Mouse (Mus musculus) heart, embryonic 14.5 days (tissue): Measurements from ENCODE around the gene Rbbp4. TPM values are rescaled to one million over a fixed set of nuclear protein-coding genes. Genes with fewer than 3 reads are reported as not detected.

Source experiments
- microRNA-seq: library from miRNA; unstranded; fragments of <30 nt; microRNA quantifications from one replicate; pipeline ENCODE4, GENCODE M21; 2016
- polyA plus RNA-seq: library from polyadenylated mRNA; unstranded; fragments of >200 nt; fragmentation: Nextera tagmentation; extraction: Ambion mirVana; gene quantifications from 2 replicates; pipeline ENCODE4 v1.2.1, GENCODE M21; 2014

The Rbbp4 gene
- polyA plus RNA-seq, 1 experiment from 2014 or later, result 263 TPM

Small RNAs within 50 kb of the gene (microRNA-seq; reads per million reads assigned to microRNA genes)
- gene Gm22994, result not detected

Other genes with a start within 250 kb of the Rbbp4 start
- not detected in 2 replicates for gene Tmem54, start 229.8 kb downstream of the Rbbp4 start, polyA plus RNA-seq
- gene Hpca, start 213.3 kb downstream of the Rbbp4 start, polyA plus RNA-seq, result 0.31 and 0.47 TPM in 2 replicates
- 11.9 and 13.7 TPM in 2 replicates for gene Fndc5, start 198.4 kb downstream of the Rbbp4 start, polyA plus RNA-seq
- 13.7 and 15.7 TPM in 2 replicates for gene S100pbp, start 145.6 kb downstream of the Rbbp4 start, polyA plus RNA-seq
- 46.3 and 51.2 TPM in 2 replicates for gene Yars, start 145.6 kb downstream of the Rbbp4 start, polyA plus RNA-seq
- gene C77080, start 74.0 kb downstream of the Rbbp4 start, polyA plus RNA-seq, result 1.3 and 1.4 TPM in 2 replicates
- gene Sync, start 47.8 kb downstream of the Rbbp4 start, polyA plus RNA-seq, result 1.6 and 1.8 TPM in 2 replicates
- 45.5 and 48.1 TPM in 2 replicates for gene Zbtb8os, start 325 bp upstream of the Rbbp4 start, polyA plus RNA-seq
- 9.0 TPM in 2 replicates for gene Zbtb8a, start 42.7 kb upstream of the Rbbp4 start, polyA plus RNA-seq
- 5.0 and 5.6 TPM in 2 replicates for gene Zbtb8b, start 105.5 kb upstream of the Rbbp4 start, polyA plus RNA-seq
- gene Bsdc1, start 126.2 kb upstream of the Rbbp4 start, polyA plus RNA-seq, result 23.2 and 25.5 TPM in 2 replicates
- not detected in 2 replicates for gene Tssk3, start 155.7 kb upstream of the Rbbp4 start, polyA plus RNA-seq
- not detected in 2 replicates for gene Fam229a, start 155.8 kb upstream of the Rbbp4 start, polyA plus RNA-seq
- 301 and 313 TPM in 2 replicates for gene Marcksl1, start 178.2 kb upstream of the Rbbp4 start, polyA plus RNA-seq
- gene Hdac1, start 207.3 kb upstream of the Rbbp4 start, polyA plus RNA-seq, result 123 and 124 TPM in 2 replicates
- 2.6 and 3.2 TPM in 2 replicates for gene Lck, start 238.3 kb upstream of the Rbbp4 start, polyA plus RNA-seq
- 5.3 and 5.6 TPM in 2 replicates for gene Fam167b, start 243.2 kb upstream of the Rbbp4 start, polyA plus RNA-seq